Mouse (Mus musculus): ENCODE data around the gene Mgat4b.

- TF ChIP-seq GATA1 (IDR thresholded peaks at IDR 0.05; ENCODE audit: low read length) = no peak
- no peak for TF ChIP-seq TAL1 (IDR thresholded peaks at IDR 0.05; ENCODE audit: low read length)
These were observed 42.3 kb upstream of the Mgat4b start for GRCm38 (mm10) chr11:50168352-50168751.
